In the genomic region with DNA sequence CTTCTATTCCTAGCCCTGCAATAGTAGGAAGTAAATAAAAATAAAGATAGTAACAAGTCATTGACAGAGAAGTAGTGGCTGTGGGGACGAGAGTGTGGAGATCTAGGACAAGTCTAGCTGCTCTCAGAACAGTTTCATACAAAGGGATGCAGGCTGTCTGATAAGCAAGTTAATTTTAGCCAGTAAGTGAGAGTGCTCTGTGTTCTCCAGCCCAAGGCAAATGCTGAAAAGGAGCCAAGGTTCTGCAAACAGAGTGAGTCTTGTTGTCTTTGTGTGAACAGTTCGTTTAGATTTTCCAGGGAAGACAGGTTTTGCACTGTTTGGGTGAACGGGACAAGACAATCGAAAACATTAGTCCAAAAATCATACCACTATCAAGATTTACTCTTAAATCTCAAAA, we compare ENCODE assay signal across 11 mouse cellular contexts. TPM values are rescaled to one million over a fixed set of nuclear protein-coding genes. Genes with fewer than 3 reads are reported as not detected.
DNase-seq lines count a peak whose midpoint lies in the region; ATAC-seq lines count a peak whose summit lies in the region.
"Had no signal": no experiment of that assay in that cellular context is flagged by ENCODE, and none has a peak within 500 bp of the region (broad histone marks: within the 10 kb centered on the region; RNA-seq: fewer than 3 reads in every experiment).

No protein-coding gene starts in this region.

- 0 out of 2 replicates have a peak, but pooled peaks cover 2% of the 10 kb centered on the region for H3K4me1 ChIP-seq in forebrain, embryonic 16.5 days (replicated peaks; ENCODE audit: control insufficient read depth, insufficient read depth, low read length)
- H3K4me1 ChIP-seq in forebrain, embryonic 10.5 days = no peaks in the 10 kb centered on the region
- H3K4me1 ChIP-seq in midbrain, embryonic 15.5 days = no peaks in the 10 kb centered on the region
- H3K4me1 ChIP-seq: forebrain, embryonic 12.5 days; neural tube, embryonic 12.5 days had no signal

- no peaks in the 10 kb centered on the region for H3K27me3 ChIP-seq in forebrain, embryonic 16.5 days (replicated peaks; ENCODE audit: control insufficient read depth, insufficient read depth, low read length)
- H3K27me3 ChIP-seq in forebrain, embryonic 10.5 days (ENCODE audit: poor library complexity, severe bottlenecking) = no peaks in the 10 kb centered on the region
- no peaks in the 10 kb centered on the region for H3K27me3 ChIP-seq in midbrain, embryonic 15.5 days (replicated peaks)
- H3K27me3 ChIP-seq: forebrain, embryonic 12.5 days; neural tube, embryonic 12.5 days had no signal

- intact Hi-C loops in heart, postnatal 36 days (cut with DNase I) = no loop called here
- intact Hi-C loops in gastrocnemius, postnatal 14 days (cut with DNase I; ENCODE audit: low total_unique reads) = no loop called here

- H3K36me3 ChIP-seq in forebrain, embryonic 16.5 days (ENCODE audit: control insufficient read depth, insufficient read depth) = no peaks in the 10 kb centered on the region
- no peaks in the 10 kb centered on the region for H3K36me3 ChIP-seq in forebrain, embryonic 10.5 days (replicated peaks)
- no peaks in the 10 kb centered on the region for H3K36me3 ChIP-seq in midbrain, embryonic 15.5 days (replicated peaks)
- H3K36me3 ChIP-seq: forebrain, embryonic 12.5 days; neural tube, embryonic 12.5 days had no signal

- no peak overlapping the region for H3K27ac ChIP-seq in forebrain, embryonic 16.5 days (ENCODE audit: low read length)
- H3K27ac ChIP-seq in forebrain, embryonic 10.5 days = no peak overlapping the region
- H3K27ac ChIP-seq in midbrain, embryonic 15.5 days = no peak overlapping the region
- H3K27ac ChIP-seq: forebrain, embryonic 12.5 days; kidney, postnatal 0 days; neural tube, embryonic 12.5 days had no signal

- H3K4me3 ChIP-seq in forebrain, embryonic 16.5 days (replicated peaks; ENCODE audit: low read length) = no peak overlapping the region
- H3K4me3 ChIP-seq in forebrain, embryonic 10.5 days = no peak overlapping the region
- H3K4me3 ChIP-seq in midbrain, embryonic 15.5 days = no peak overlapping the region
- H3K4me3 ChIP-seq: forebrain, embryonic 12.5 days; neural tube, embryonic 12.5 days had no signal

- 48% methylated on average over 4 of the region's 4 CpGs for WGBS in forebrain, embryonic 16.5 days
- 75% methylated on average over 4 of the region's 4 CpGs for WGBS in forebrain, embryonic 10.5 days
- WGBS in midbrain, embryonic 15.5 days = 66% methylated on average over 4 of the region's 4 CpGs

- no peak overlapping the region for H3K9ac ChIP-seq in forebrain, embryonic 16.5 days (replicated peaks; ENCODE audit: low read depth, low read length)
- H3K9ac ChIP-seq in midbrain, embryonic 15.5 days = no peak overlapping the region
- H3K9ac ChIP-seq: forebrain, embryonic 12.5 days; neural tube, embryonic 12.5 days had no signal

- H3K9me3 ChIP-seq in forebrain, embryonic 16.5 days (ENCODE audit: control insufficient read depth, low read length) = no peaks in the 10 kb centered on the region
- H3K9me3 ChIP-seq in forebrain, embryonic 10.5 days = no peaks in the 10 kb centered on the region
- H3K9me3 ChIP-seq in midbrain, embryonic 15.5 days = no peaks in the 10 kb centered on the region
- H3K9me3 ChIP-seq: forebrain, embryonic 12.5 days; neural tube, embryonic 12.5 days had no signal

- peak; percentile 36; the same call in 1 of the 2 replicates for ATAC-seq in forebrain, embryonic 16.5 days
- ATAC-seq in midbrain, embryonic 15.5 days (replicated peaks) = no peak
- no peak for ATAC-seq in erythroid progenitor cell, adult 5-6 weeks (replicated peaks; ENCODE audit: low FRiP score, poor library complexity, severe bottlenecking)

- H3K4me2 ChIP-seq in forebrain, embryonic 16.5 days (ENCODE audit: low read length) = no peak overlapping the region
- H3K4me2 ChIP-seq in midbrain, embryonic 15.5 days = no peak overlapping the region
- H3K4me2 ChIP-seq: forebrain, embryonic 12.5 days; neural tube, embryonic 12.5 days had no signal

- DNase-seq in forebrain, embryonic 10.5 days (ENCODE audit: extremely low spot score, low spot score) = no peak
- DNase-seq in right cerebral cortex, adult 2 months (ENCODE audit: low spot score in 2 of 2) = peak; percentile 31 to 47
- DNase-seq in right cerebral cortex, postnatal 25 days = no peak
- peak; percentile 7 to 28 for DNase-seq in heart, postnatal 36 days
- DNase-seq in gastrocnemius, postnatal 14 days = no peak

RNA-seq across cellular contexts. Expression of a gene that starts 25.4 kb away (rescaled TPM):
- polyA plus RNA-seq in forebrain, embryonic 16.5 days (2015; fragmentation: Nextera tagmentation; extraction: Ambion mirVana) = 28.6 and 32.4 TPM in 2 replicates
- polyA plus RNA-seq in forebrain, embryonic 10.5 days (2016; fragmentation: Nextera tagmentation; extraction: Ambion mirVana) = 5.4 and 6.5 TPM in 2 replicates
- 1 to 10 TPM; 2.6 to 3.4 TPM for total RNA-seq in heart, postnatal 36 days (2021)
- 1 to 10 TPM; 1.3 to 1.4 TPM for total RNA-seq in gastrocnemius, postnatal 14 days (2021)
- 23.5 and 26.6 TPM in 2 replicates for polyA plus RNA-seq in midbrain, embryonic 15.5 days (2015; fragmentation: Nextera tagmentation; extraction: Ambion mirVana)
- total RNA-seq in erythroid progenitor cell, adult 5-6 weeks (2015; ENCODE audit: low replicate concordance) = 0.84 and 3.2 TPM in 2 replicates
- 7.6 and 9.4 TPM in 2 replicates for total RNA-seq in erythroid progenitor cell, adult 5-6 weeks (2017; ENCODE audit: low replicate concordance)

Comparison
In these comparisons a context has a peak if more than half of its experiments do, and no peak if none do; other contexts are left out.
1. DNase-seq: peak in right cerebral cortex, adult 2 months (2 of 2) and heart, postnatal 36 days (2 of 2); none in forebrain, embryonic 10.5 days (single experiment), right cerebral cortex, postnatal 25 days (single experiment) and gastrocnemius, postnatal 14 days (single experiment).